Comparison of ENCODE assay signal across 23 mouse cellular contexts in the genomic region with DNA sequence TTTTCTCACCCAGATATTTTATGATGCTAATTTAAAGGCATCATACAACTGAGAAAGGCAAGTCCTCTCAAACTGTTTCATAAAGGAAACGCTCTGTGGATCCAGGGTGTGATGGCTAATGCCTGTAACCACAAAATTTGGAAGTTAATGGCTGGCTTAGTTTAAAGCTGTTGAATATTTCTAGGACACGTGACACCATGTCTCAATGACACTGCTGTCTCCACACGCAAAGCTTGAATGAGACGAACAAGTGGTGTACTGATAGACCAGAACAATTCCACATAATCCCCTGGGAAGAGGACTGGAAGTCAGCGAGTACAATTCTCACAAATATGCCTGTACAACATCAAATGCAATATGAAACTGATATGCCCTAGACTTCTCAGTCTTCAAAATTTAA.
"Had no signal": no experiment of that assay in that cellular context is flagged by ENCODE, and none has a peak within 500 bp of the region (broad histone marks: within the 10 kb centered on the region; RNA-seq: fewer than 3 reads in every experiment).

No protein-coding gene starts in this region.

- DNase-seq: gastrocnemius, postnatal 14 days; heart, postnatal 4 days; kidney, adult 11 months; kidney, adult 2 months; kidney, adult 9 months; kidney, postnatal 14 days; kidney, postnatal 36 days; liver; liver, embryonic 13.5 days; liver, postnatal 0 days had no signal

- H3K4me1 ChIP-seq: heart, embryonic 10.5 days; hindbrain, embryonic 13.5 days; hindbrain, embryonic 15.5 days had no signal

- H3K9me3 ChIP-seq: heart, embryonic 10.5 days; heart, embryonic 12.5 days; hindbrain, embryonic 10.5 days; hindbrain, embryonic 13.5 days; hindbrain, embryonic 15.5 days; kidney, embryonic 15.5 days; liver, embryonic 13.5 days; liver, embryonic 15.5 days had no signal

- H3K27ac ChIP-seq: heart, embryonic 10.5 days; hindbrain, embryonic 10.5 days; hindbrain, embryonic 13.5 days; hindbrain, embryonic 15.5 days; hindbrain, postnatal 0 days; kidney, embryonic 15.5 days; kidney, postnatal 0 days; left cerebral cortex, adult 2 months; liver, embryonic 13.5 days; liver, embryonic 15.5 days had no signal

- H3K9ac ChIP-seq: heart, embryonic 12.5 days; hindbrain, embryonic 13.5 days; hindbrain, embryonic 15.5 days; kidney, embryonic 15.5 days; liver, embryonic 13.5 days; liver, embryonic 15.5 days; liver, postnatal 0 days had no signal

- H3K36me3 ChIP-seq: heart, embryonic 10.5 days; heart, embryonic 12.5 days; hindbrain, embryonic 10.5 days; hindbrain, embryonic 13.5 days; hindbrain, embryonic 15.5 days; kidney, embryonic 15.5 days; liver, embryonic 13.5 days; liver, embryonic 15.5 days had no signal

- H3K4me2 ChIP-seq: heart, embryonic 12.5 days; hindbrain, embryonic 13.5 days; hindbrain, embryonic 15.5 days; kidney, embryonic 15.5 days; liver, embryonic 11.5 days; liver, embryonic 13.5 days; liver, embryonic 15.5 days had no signal

- H3K27me3 ChIP-seq: heart, embryonic 12.5 days; hindbrain, embryonic 13.5 days; hindbrain, embryonic 15.5 days; kidney, embryonic 15.5 days; liver, embryonic 13.5 days; liver, embryonic 15.5 days had no signal

- ATAC-seq: hindbrain, postnatal 0 days; intestine, embryonic 16.5 days; liver, postnatal 0 days had no signal

- H3K4me3 ChIP-seq: heart, embryonic 10.5 days; heart, embryonic 12.5 days; hindbrain, embryonic 10.5 days; hindbrain, embryonic 13.5 days; hindbrain, embryonic 15.5 days; kidney, embryonic 15.5 days; layer of hippocampus, adult 2 months; left cerebral cortex, adult 2 months; liver, embryonic 13.5 days; liver, embryonic 15.5 days had no signal
